ENCODE assay signal across 24 mouse cellular contexts in genomic region chr2:79657062-79657461, GRCm38 (mm10). TPM values are rescaled to one million over a fixed set of nuclear protein-coding genes. Genes with fewer than 3 reads are reported as not detected.
DNase-seq lines count a peak whose midpoint lies in the region; ATAC-seq and TF ChIP-seq lines count a peak whose summit lies in the region.
"Had no signal": no experiment of that assay in that cellular context is flagged by ENCODE, and none has a peak within 500 bp of the region (broad histone marks: within the 10 kb centered on the region; RNA-seq: fewer than 3 reads in every experiment).

No protein-coding gene starts in this region.

- no peak for TF ChIP-seq CTCF in CH12.LX (conservative IDR thresholded peaks at IDR 0.05 in 1 of 2, IDR thresholded peaks at IDR 0.05 in 1 of 2; ENCODE audit: low read depth in 2 of 2, low read length in 2 of 2)

- no peaks in the 10 kb centered on the region for H3K9me3 ChIP-seq in CH12.LX (replicated peaks; ENCODE audit: low read length)
- H3K9me3 ChIP-seq in kidney, embryonic 15.5 days (replicated peaks): no peaks in the 10 kb centered on the region
- H3K9me3 ChIP-seq: embryonic facial prominence, embryonic 10.5 days; embryonic facial prominence, embryonic 12.5 days; forebrain, embryonic 13.5 days; forebrain, embryonic 15.5 days had no signal

- no peaks in the 10 kb centered on the region for H3K27me3 ChIP-seq in CH12.LX (replicated peaks)
- no peaks in the 10 kb centered on the region for H3K27me3 ChIP-seq in kidney, embryonic 15.5 days
- H3K27me3 ChIP-seq: embryonic facial prominence, embryonic 12.5 days; forebrain, embryonic 13.5 days; forebrain, embryonic 15.5 days had no signal

- no peaks in the 10 kb centered on the region for H3K79me2 ChIP-seq in CH12.LX (replicated peaks; ENCODE audit: control insufficient read depth, extremely low read depth, insufficient read depth, poor library complexity, severe bottlenecking)

- in situ Hi-C loops in CH12.LX (cut with MboI; ENCODE audit: low pct_ligation_motif_present, low pct_unique_long_range_greater_than_20kb, low sequenced_read_pairs): no loop called here

- H3K4me1 ChIP-seq in CH12.LX (ENCODE audit: control insufficient read depth in 1 of 2, insufficient read depth in 2 of 2): peaks cover 8 to 28% of the 10 kb centered on the region in 2 experiments
- 0 out of 2 replicates have a peak, but pooled peaks cover 4% of the 10 kb centered on the region for H3K4me1 ChIP-seq in kidney, embryonic 15.5 days
- H3K4me1 ChIP-seq: embryonic facial prominence, embryonic 10.5 days; embryonic facial prominence, embryonic 12.5 days; forebrain, embryonic 15.5 days had no signal

- no peak overlapping the region for H3K4me2 ChIP-seq in CH12.LX (ENCODE audit: insufficient read depth, low read depth, poor library complexity, severe bottlenecking)
- no peak overlapping the region for H3K4me2 ChIP-seq in kidney, embryonic 15.5 days
- H3K4me2 ChIP-seq: embryonic facial prominence, embryonic 12.5 days; forebrain, embryonic 13.5 days; forebrain, embryonic 15.5 days had no signal

- ATAC-seq in kidney, embryonic 15.5 days (replicated peaks; ENCODE audit: low FRiP score): no peak
- ATAC-seq: CD4-positive, CD25-positive, alpha-beta regulatory T cell, adult 4 months; forebrain, embryonic 13.5 days; forebrain, embryonic 15.5 days; forebrain, postnatal 0 days had no signal

- peak; percentile 79 for DNase-seq in heart, adult 11 months
- no peak for DNase-seq in heart, adult 8-10 months (ENCODE audit: low spot score)
- DNase-seq in 416B (ENCODE audit: low read depth): peak; percentile 54
- DNase-seq in CH12.LX (ENCODE audit: extremely low read depth): peak; percentile 81
- no peak for DNase-seq in layer of hippocampus, postnatal 14 days (ENCODE audit: low spot score in 2 of 2)
- DNase-seq: adrenal gland, adult 2 months; adrenal gland, postnatal 10 days; adrenal gland, postnatal 25 days; cerebellum, adult 11-12 months; cerebellum, adult 2 months; cerebellum, adult 9-10 months; cerebellum, postnatal 10 days; cerebellum, postnatal 25 days; forebrain, postnatal 0 days had no signal

- dilution Hi-C loops in CH12.LX (cut with MboI; ENCODE audit: extremely low pct_ligation_motif_present, extremely low pct_unique_long_range_greater_than_20kb, low sequenced_read_pairs): no loop called here

- TF ChIP-seq RAD21 in CH12.LX (IDR thresholded peaks at IDR 0.05; ENCODE audit: low read depth, low read length): no peak

- TF ChIP-seq POLR2A in CH12.LX (IDR thresholded peaks at IDR 0.05; ENCODE audit: low read depth, low read length): no peak

- peaks cover 41 to 85% of the 10 kb centered on the region in 2 experiments for H3K36me3 ChIP-seq in CH12.LX (replicated peaks in 1 of 2; ENCODE audit: control insufficient read depth in 1 of 2, insufficient read depth in 1 of 2, low read length in 1 of 2)
- peaks cover 81% of the 10 kb centered on the region for H3K36me3 ChIP-seq in kidney, embryonic 15.5 days

- TF ChIP-seq EP300 in CH12.LX (IDR thresholded peaks at IDR 0.05; ENCODE audit: low read length): peak; percentile 60

- WGBS in kidney, embryonic 15.5 days: 90% methylated on average over 8 of the region's 8 CpGs

- H3K27ac ChIP-seq in CH12.LX (ENCODE audit: insufficient read depth, low read depth): no peak overlapping the region
- H3K27ac ChIP-seq in kidney, embryonic 15.5 days: no peak overlapping the region
- H3K27ac ChIP-seq: embryonic facial prominence, embryonic 10.5 days; embryonic facial prominence, embryonic 12.5 days; forebrain, embryonic 13.5 days; forebrain, embryonic 15.5 days had no signal

- H3K4me3 ChIP-seq in CH12.LX (replicated peaks in 1 of 3; ENCODE audit: low read depth in 2 of 3, low read length in 2 of 3, poor library complexity in 1 of 3): no peak overlapping the region
- no peak overlapping the region for H3K4me3 ChIP-seq in kidney, embryonic 15.5 days (replicated peaks)
- H3K4me3 ChIP-seq: embryonic facial prominence, embryonic 10.5 days; embryonic facial prominence, embryonic 12.5 days; forebrain, embryonic 13.5 days; forebrain, embryonic 15.5 days had no signal

- H3K9ac ChIP-seq in CH12.LX (ENCODE audit: insufficient read depth, low read depth): no peak overlapping the region
- H3K9ac ChIP-seq in kidney, embryonic 15.5 days: no peak overlapping the region
- H3K9ac ChIP-seq: embryonic facial prominence, embryonic 12.5 days; forebrain, embryonic 13.5 days; forebrain, embryonic 15.5 days; forebrain, postnatal 0 days had no signal

TF ChIP-seq in CH12.LX, 34 proteins besides CTCF, POLR2A, EP300 and RAD21:
- TF ChIP-seq IRF4 (IDR thresholded peaks at IDR 0.05; ENCODE audit: low read depth, low read length) (peak; percentile 38; the same call in 1 of the 2 replicates), USF1 (IDR thresholded peaks at IDR 0.05; ENCODE audit: low read depth, low read length) (peak; percentile 82), E2F4 (IDR thresholded peaks at IDR 0.05; ENCODE audit: insufficient replicate concordance, low read depth, low read length) (no peak), JUN (IDR thresholded peaks at IDR 0.05; ENCODE audit: insufficient read depth, low read depth, low read length) (no peak), ELF1 (IDR thresholded peaks at IDR 0.05; ENCODE audit: low read depth, low read length) (no peak), JUND (conservative IDR thresholded peaks at IDR 0.05; ENCODE audit: low read depth, low read length) (no peak), MEF2A (IDR thresholded peaks at IDR 0.05; ENCODE audit: borderline replicate concordance, low read depth, low read length) (no peak), SIN3A (IDR thresholded peaks at IDR 0.05; ENCODE audit: low read length) (no peak), TBP (conservative IDR thresholded peaks at IDR 0.05; ENCODE audit: low read depth, low read length) (no peak), NRF1 (IDR thresholded peaks at IDR 0.05; ENCODE audit: low read depth, low read length) (no peak), BHLHE40 (IDR thresholded peaks at IDR 0.05; ENCODE audit: low read depth, low read length) (peak; percentile 81), CHD1 (IDR thresholded peaks at IDR 0.05; ENCODE audit: low read depth, low read length) (no peak), ZMIZ1 (IDR thresholded peaks at IDR 0.05; ENCODE audit: low read depth, low read length) (no peak), PAX5 (IDR thresholded peaks at IDR 0.05; ENCODE audit: low read length) (no peak), MAFK (IDR thresholded peaks at IDR 0.05; ENCODE audit: insufficient replicate concordance, low read length) (no peak), ETS1 (conservative IDR thresholded peaks at IDR 0.05; ENCODE audit: low read depth, low read length) (peak; percentile 89), TCF12 (IDR thresholded peaks at IDR 0.05; ENCODE audit: low read depth, low read length) (no peak), USF2 (conservative IDR thresholded peaks at IDR 0.05; ENCODE audit: low read depth, low read length) (peak; percentile 84), NELFE (IDR thresholded peaks at IDR 0.05; ENCODE audit: low read depth, low read length) (no peak), MYC (IDR thresholded peaks at IDR 0.05; ENCODE audit: low read depth, low read length) (no peak), POLR2AphosphoS2 (IDR thresholded peaks at IDR 0.05; ENCODE audit: low read depth, low read length) (no peak), UBTF (IDR thresholded peaks at IDR 0.05; ENCODE audit: low read depth, low read length) (no peak), ZC3H11A (IDR thresholded peaks at IDR 0.05; ENCODE audit: low read depth, low read length) (no peak), CHD2 (IDR thresholded peaks at IDR 0.05; ENCODE audit: low read length) (no peak), RCOR1 (conservative IDR thresholded peaks at IDR 0.05; ENCODE audit: low read depth, low read length) (no peak), MAZ (IDR thresholded peaks at IDR 0.05; ENCODE audit: low read depth, low read length) (no peak), ZNF384 (IDR thresholded peaks at IDR 0.05; ENCODE audit: low read depth, low read length) (no peak), MAX (IDR thresholded peaks at IDR 0.05; ENCODE audit: low read length) (peak; percentile 92), SMC3 (IDR thresholded peaks at IDR 0.05; ENCODE audit: low read depth, low read length) (no peak), KAT2A (IDR thresholded peaks at IDR 0.05; ENCODE audit: insufficient replicate concordance, low read length) (no peak), MXI1 (IDR thresholded peaks at IDR 0.05; ENCODE audit: low read depth, low read length) (no peak), GABPA (IDR thresholded peaks at IDR 0.05; ENCODE audit: insufficient replicate concordance, low read depth, low read length) (no peak), ZKSCAN1 (IDR thresholded peaks at IDR 0.05; ENCODE audit: borderline replicate concordance, low read depth, low read length) (no peak)

RNA-seq across cellular contexts. Expression of gene Itprid2, which starts 21.9 kb away (rescaled TPM):
- total RNA-seq in heart, adult 8-10 months (2022): 10 to 100 TPM; 19.1 to 25.1 (median 21.7) TPM
- total RNA-seq in CH12.LX (2012; rRNA removed): 8.2 TPM in 2 replicates
- total RNA-seq in CH12.LX (2014; rRNA removed): 3.9 and 4.3 TPM in 2 replicates
- polyA plus RNA-seq in CH12.LX (2012; ENCODE audit: insufficient read length, low read depth): 15.4 and 17.7 TPM in 2 replicates
- 18.5 and 19.4 TPM in 2 replicates for polyA plus RNA-seq in kidney, embryonic 15.5 days (2015; fragmentation: Nextera tagmentation; extraction: Ambion mirVana)
- 10 to 100 TPM; 40.0 to 43.1 TPM for total RNA-seq in layer of hippocampus, postnatal 14 days (2021)

RNA-seq across cellular contexts. Expression of gene Ppp1r1c, which starts 50.5 kb away (rescaled TPM):
- total RNA-seq in heart, adult 8-10 months (2022): 1 to 10 TPM in 2 of 4 experiments, under 1 TPM in 2; 0.44 to 2.7 (median 1.2) TPM
- total RNA-seq in CH12.LX (2012; rRNA removed) (not detected in 2 replicates), CH12.LX (2014; rRNA removed) (not detected in 2 replicates)
- polyA plus RNA-seq in CH12.LX (2012; ENCODE audit: insufficient read length, low read depth): not detected in 2 replicates
- polyA plus RNA-seq in kidney, embryonic 15.5 days (2015; fragmentation: Nextera tagmentation; extraction: Ambion mirVana): 0.14 and 0.31 TPM in 2 replicates
- under 1 TPM in 1 of 2 experiments, not detected in 1; 0.85 TPM for total RNA-seq in layer of hippocampus, postnatal 14 days (2021)
- total RNA-seq: adrenal gland, adult 2 months; adrenal gland, postnatal 10 days; adrenal gland, postnatal 25 days; ES-E14; MEL had no signal
- polyA plus RNA-seq: adrenal gland, adult 2 months; C2C12; cortical plate, adult 2 months had no signal

Comparison
In these comparisons a context has a peak if more than half of its experiments do, and no peak if none do; other contexts are left out.
1. DNase-seq: peak in heart, adult 11 months (single experiment), 416B (single experiment) and CH12.LX (single experiment); none in heart, adult 8-10 months (single experiment) and layer of hippocampus, postnatal 14 days (0 of 2).